8 mouse cellular contexts compared by ENCODE assay signal in the genomic region with DNA sequence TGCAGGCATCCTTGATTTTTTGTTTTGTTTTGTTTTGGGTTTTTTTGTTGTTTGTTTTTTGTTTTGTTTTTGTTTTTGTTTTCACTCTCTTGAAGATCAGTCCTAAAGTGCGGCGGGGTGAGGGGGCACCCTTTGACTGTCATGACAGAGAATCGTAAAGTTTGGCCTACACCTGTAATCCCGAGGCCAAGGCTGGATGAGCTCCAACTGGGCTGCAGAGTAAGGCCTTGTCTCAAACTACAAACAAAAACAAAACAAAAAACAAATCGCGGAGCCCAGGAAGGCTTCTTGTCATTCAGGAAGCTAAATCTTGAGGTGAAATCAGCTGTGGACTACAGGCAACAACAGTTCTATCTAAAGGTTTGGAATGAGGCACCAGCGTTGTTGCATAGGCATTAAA. TPM values are rescaled to one million over a fixed set of nuclear protein-coding genes. Genes with fewer than 3 reads are reported as not detected.
DNase-seq lines count a peak whose midpoint lies in the region; ATAC-seq and TF ChIP-seq lines count a peak whose summit lies in the region.

No protein-coding gene starts in this region.

- H3K4me1 ChIP-seq in forebrain, embryonic 16.5 days (replicated peaks; ENCODE audit: control insufficient read depth, insufficient read depth, low read length): peaks cover 9% of the 10 kb centered on the region
- peaks cover 3% of the 10 kb centered on the region; the same call in 1 of the 2 replicates for H3K4me1 ChIP-seq in kidney, adult 2 months (ENCODE audit: control insufficient read depth, insufficient read depth, low read length)

- no peaks in the 10 kb centered on the region for H3K36me3 ChIP-seq in forebrain, embryonic 16.5 days (ENCODE audit: control insufficient read depth, insufficient read depth)
- no peaks in the 10 kb centered on the region for H3K36me3 ChIP-seq in kidney, adult 2 months (ENCODE audit: control insufficient read depth, insufficient read depth, low read length)

- no peak for TF ChIP-seq CTCF in kidney, adult 2 months (conservative IDR thresholded peaks at IDR 0.05; ENCODE audit: insufficient read depth, insufficient read length, low read depth, low read length)

- H3K9ac ChIP-seq in forebrain, embryonic 16.5 days (replicated peaks; ENCODE audit: low read depth, low read length): peak overlapping the region; percentile 95

- H3K9me3 ChIP-seq in forebrain, embryonic 16.5 days (ENCODE audit: control insufficient read depth, low read length): no peaks in the 10 kb centered on the region

- WGBS in forebrain, embryonic 16.5 days: 28% methylated on average over 7 of the region's 7 CpGs
- 29% methylated on average over 7 of the region's 7 CpGs for WGBS in kidney, adult 2 months

- H3K4me2 ChIP-seq in forebrain, embryonic 16.5 days (ENCODE audit: low read length): peak overlapping the region; percentile 94

- H3K4me3 ChIP-seq in forebrain, embryonic 16.5 days (replicated peaks; ENCODE audit: low read length): peak overlapping the region; percentile 98
- no peak overlapping the region for H3K4me3 ChIP-seq in kidney, adult 2 months (ENCODE audit: insufficient read depth, low read depth, low read length)

- TF ChIP-seq POLR2A in kidney, adult 2 months (IDR thresholded peaks at IDR 0.05; ENCODE audit: low read depth, low read length): no peak

- peak overlapping the region; percentile 99 for H3K27ac ChIP-seq in forebrain, embryonic 16.5 days (ENCODE audit: low read length)
- no peak overlapping the region for H3K27ac ChIP-seq in kidney, adult 2 months (ENCODE audit: insufficient read depth, low read depth, low read length)

- H3K27me3 ChIP-seq in forebrain, embryonic 16.5 days (replicated peaks; ENCODE audit: control insufficient read depth, insufficient read depth, low read length): no peaks in the 10 kb centered on the region
- no peaks in the 10 kb centered on the region for H3K27me3 ChIP-seq in kidney, adult 2 months (replicated peaks; ENCODE audit: control insufficient read depth, insufficient read depth, low read length)

- ATAC-seq in forebrain, embryonic 16.5 days: no peak

- DNase-seq in layer of hippocampus, postnatal 14 days (ENCODE audit: low spot score in 2 of 2): peak; percentile 41 to 46
- DNase-seq in layer of hippocampus, adult 8-10 months (ENCODE audit: low spot score in 2 of 2): no peak
- DNase-seq in cerebellum, adult 11-12 months: peak; percentile 66
- peak; percentile 45 for DNase-seq in kidney, adult 2 months
- DNase-seq in lung, postnatal 10 days: peak; percentile 25
- peak; percentile 50 for DNase-seq in testis, postnatal 10 days (ENCODE audit: low spot score)
- DNase-seq in spleen, adult 18-20 months: no peak

RNA-seq across cellular contexts. Expression of gene Specc1l, which starts 1.1 kb away (rescaled TPM):
- total RNA-seq in layer of hippocampus, postnatal 14 days (2021): 10 to 100 TPM; 46.5 to 49.5 TPM
- total RNA-seq in layer of hippocampus, adult 8-10 months (2022): 10 to 100 TPM; 41.3 to 50.8 (median 42.7) TPM
- polyA plus RNA-seq in forebrain, embryonic 16.5 days (2015; fragmentation: Nextera tagmentation; extraction: Ambion mirVana): 42.5 and 48.8 TPM in 2 replicates
- 14.0 and 15.6 TPM in 2 replicates for polyA plus RNA-seq in kidney, adult 2 months (2012; rRNA removed)

Comparison
In these comparisons a context has a peak if more than half of its experiments do, and no peak if none do; other contexts are left out.
1. DNase-seq: peak in layer of hippocampus, postnatal 14 days (2 of 2), cerebellum, adult 11-12 months (single experiment), kidney, adult 2 months (single experiment), lung, postnatal 10 days (single experiment) and testis, postnatal 10 days (single experiment); none in layer of hippocampus, adult 8-10 months (0 of 2) and spleen, adult 18-20 months (0 of 2).